Mouse (Mus musculus): ENCODE data around the gene Olfr1061. TPM values are rescaled to one million over a fixed set of nuclear protein-coding genes. Genes with fewer than 3 reads are reported as not detected.

Olfr1061 gene
- polyA plus RNA-seq, 1 experiment from 2014 or later: not detected

Other genes with a start within 250 kb of the Olfr1061 start
- gene Olfr1043, start 246.5 kb downstream of the Olfr1061 start, polyA plus RNA-seq (2015; fragmentation: Nextera tagmentation; extraction: Ambion mirVana): not detected in 2 replicates
- gene Olfr1044, start 236.2 kb downstream of the Olfr1061 start, polyA plus RNA-seq (2015; fragmentation: Nextera tagmentation; extraction: Ambion mirVana): not detected in 2 replicates
- gene Olfr52, start 228.4 kb downstream of the Olfr1061 start, polyA plus RNA-seq (2015; fragmentation: Nextera tagmentation; extraction: Ambion mirVana): not detected in 2 replicates
- gene Olfr1045, start 211.0 kb downstream of the Olfr1061 start, polyA plus RNA-seq (2015; fragmentation: Nextera tagmentation; extraction: Ambion mirVana): not detected in 2 replicates
- gene Olfr1046, start 194.7 kb downstream of the Olfr1061 start, polyA plus RNA-seq (2015; fragmentation: Nextera tagmentation; extraction: Ambion mirVana): not detected in 2 replicates
- gene Olfr1047, start 182.6 kb downstream of the Olfr1061 start, polyA plus RNA-seq (2015; fragmentation: Nextera tagmentation; extraction: Ambion mirVana): not detected in 2 replicates
- not detected in 2 replicates for gene Olfr1048, start 173.8 kb downstream of the Olfr1061 start, polyA plus RNA-seq (2015; fragmentation: Nextera tagmentation; extraction: Ambion mirVana)
- gene Olfr1049, start 155.7 kb downstream of the Olfr1061 start, polyA plus RNA-seq (2015; fragmentation: Nextera tagmentation; extraction: Ambion mirVana): not detected in 2 replicates
- not detected in 2 replicates for gene Olfr1051, start 135.0 kb downstream of the Olfr1061 start, polyA plus RNA-seq (2015; fragmentation: Nextera tagmentation; extraction: Ambion mirVana)
- not detected in 2 replicates for gene Olfr1052, start 121.6 kb downstream of the Olfr1061 start, polyA plus RNA-seq (2015; fragmentation: Nextera tagmentation; extraction: Ambion mirVana)
- not detected in 2 replicates for gene Olfr1053, start 98.8 kb downstream of the Olfr1061 start, polyA plus RNA-seq (2015; fragmentation: Nextera tagmentation; extraction: Ambion mirVana)
- gene Olfr1054, start 78.6 kb downstream of the Olfr1061 start, polyA plus RNA-seq (2015; fragmentation: Nextera tagmentation; extraction: Ambion mirVana): not detected in 2 replicates
- not detected in 2 replicates for gene Olfr1055, start 63.8 kb downstream of the Olfr1061 start, polyA plus RNA-seq (2015; fragmentation: Nextera tagmentation; extraction: Ambion mirVana)
- not detected in 2 replicates for gene Olfr1056, start 51.6 kb downstream of the Olfr1061 start, polyA plus RNA-seq (2015; fragmentation: Nextera tagmentation; extraction: Ambion mirVana)
- gene Olfr1057, start 35.7 kb downstream of the Olfr1061 start, polyA plus RNA-seq (2015; fragmentation: Nextera tagmentation; extraction: Ambion mirVana): not detected in 2 replicates
- not detected in 2 replicates for gene Olfr1058, start 25.5 kb downstream of the Olfr1061 start, polyA plus RNA-seq (2015; fragmentation: Nextera tagmentation; extraction: Ambion mirVana)
- gene Olfr1062, start 12.7 kb upstream of the Olfr1061 start, polyA plus RNA-seq (2015; fragmentation: Nextera tagmentation; extraction: Ambion mirVana): not detected in 2 replicates
- gene Olfr1065, start 36.5 kb upstream of the Olfr1061 start, polyA plus RNA-seq (2015; fragmentation: Nextera tagmentation; extraction: Ambion mirVana): not detected in 2 replicates
- not detected in 2 replicates for gene Olfr1066, start 42.2 kb upstream of the Olfr1061 start, polyA plus RNA-seq (2015; fragmentation: Nextera tagmentation; extraction: Ambion mirVana)
- gene Olfr228, start 73.3 kb upstream of the Olfr1061 start, polyA plus RNA-seq (2015; fragmentation: Nextera tagmentation; extraction: Ambion mirVana): not detected in 2 replicates
- gene Olfr1076, start 94.4 kb upstream of the Olfr1061 start, polyA plus RNA-seq (2015; fragmentation: Nextera tagmentation; extraction: Ambion mirVana): not detected in 2 replicates
- gene Olfr1079, start 128.4 kb upstream of the Olfr1061 start, polyA plus RNA-seq (2015; fragmentation: Nextera tagmentation; extraction: Ambion mirVana): not detected in 2 replicates
- not detected in 2 replicates for gene Olfr1080, start 144.2 kb upstream of the Olfr1061 start, polyA plus RNA-seq (2015; fragmentation: Nextera tagmentation; extraction: Ambion mirVana)
- gene Olfr1082, start 184.9 kb upstream of the Olfr1061 start, polyA plus RNA-seq (2015; fragmentation: Nextera tagmentation; extraction: Ambion mirVana): not detected in 2 replicates
- not detected in 2 replicates for gene Olfr1084, start 225.7 kb upstream of the Olfr1061 start, polyA plus RNA-seq (2015; fragmentation: Nextera tagmentation; extraction: Ambion mirVana)
- gene Olfr1085, start 248.0 kb upstream of the Olfr1061 start, polyA plus RNA-seq (2015; fragmentation: Nextera tagmentation; extraction: Ambion mirVana): not detected in 2 replicates